Mouse (Mus musculus): ENCODE data around the gene Zcchc2. TPM values are rescaled to one million over a fixed set of nuclear protein-coding genes. Genes with fewer than 3 reads are reported as not detected.

The Zcchc2 gene
- polyA plus RNA-seq, 1 experiment from 2014 or later: 3.5 TPM

GRCm38 (mm10) chr1:105982496-105983364, 7.5 kb upstream of the Zcchc2 start:
- Histone ChIP-seq H3K4me3 (ENCODE audit: low read depth, low read length) (no peak overlapping the region), H3K27ac (ENCODE audit: low read depth) (no peak overlapping the region), H3K9me3 (ENCODE audit: control insufficient read depth, low read length) (no peaks in the 10 kb centered on the region), H3K27me3 (replicated peaks; ENCODE audit: control insufficient read depth, insufficient read depth, low read length) (no peaks in the 10 kb centered on the region), H3K4me1 (replicated peaks; ENCODE audit: control insufficient read depth, insufficient read depth, low read length) (no peaks in the 10 kb centered on the region), H3K4me2 (ENCODE audit: low read length) (no peak overlapping the region), H3K9ac (ENCODE audit: low read length) (no peak overlapping the region), H3K36me3 (ENCODE audit: control insufficient read depth, insufficient read depth, low read length) (no peaks in the 10 kb centered on the region)
- ATAC-seq (replicated peaks; ENCODE audit: low FRiP score, low TSS enrichment, low read depth) (no peak), DNase-seq (ENCODE audit: low spot score) (peak; percentile 32)
- 63% methylated on average over 6 of the region's 6 CpGs for WGBS

- Histone ChIP-seq H3K27ac (ENCODE audit: low read depth) (no peak overlapping the region), H3K9ac (ENCODE audit: low read length) (no peak overlapping the region), H3K4me3 (ENCODE audit: low read depth, low read length) (no peak overlapping the region), H3K4me1 (replicated peaks; ENCODE audit: control insufficient read depth, insufficient read depth, low read length) (peaks cover 6% of the 10 kb centered on the region; the same call in 1 of the 2 replicates), H3K36me3 (ENCODE audit: control insufficient read depth, insufficient read depth, low read length) (no peaks in the 10 kb centered on the region), H3K27me3 (replicated peaks; ENCODE audit: control insufficient read depth, insufficient read depth, low read length) (no peaks in the 10 kb centered on the region), H3K9me3 (ENCODE audit: control insufficient read depth, low read length) (no peaks in the 10 kb centered on the region), H3K4me2 (ENCODE audit: low read length) (no peak overlapping the region)
- DNase-seq (ENCODE audit: low spot score): no peak
- WGBS: 96% methylated on average over 3 of the region's 3 CpGs
- ATAC-seq (replicated peaks; ENCODE audit: low FRiP score, low TSS enrichment, low read depth): no peak
Observed at GRCm38 (mm10) chr1:105984172-105984571, 6.0 kb upstream of the Zcchc2 start.

- no peak overlapping the region for H3K4me3 ChIP-seq (ENCODE audit: low read depth, low read length)
- H3K36me3 ChIP-seq (ENCODE audit: control insufficient read depth, insufficient read depth, low read length): no peaks in the 10 kb centered on the region
- peaks cover 22% of the 10 kb centered on the region for H3K4me1 ChIP-seq (replicated peaks; ENCODE audit: control insufficient read depth, insufficient read depth, low read length)
- H3K4me2 ChIP-seq (ENCODE audit: low read length): no peak overlapping the region
- no peaks in the 10 kb centered on the region for H3K9me3 ChIP-seq (ENCODE audit: control insufficient read depth, low read length)
- H3K27me3 ChIP-seq (replicated peaks; ENCODE audit: control insufficient read depth, insufficient read depth, low read length): no peaks in the 10 kb centered on the region
- no peak overlapping the region for H3K9ac ChIP-seq (ENCODE audit: low read length)
- DNase-seq (ENCODE audit: low spot score) (peak; percentile 47), ATAC-seq (replicated peaks; ENCODE audit: low FRiP score, low TSS enrichment, low read depth) (no peak)
- 40% methylated on average over 3 of the region's 3 CpGs for WGBS
- no peak overlapping the region for H3K27ac ChIP-seq (ENCODE audit: low read depth)
Observed at GRCm38 (mm10) chr1:105988171-105988570, 2.0 kb upstream of the Zcchc2 start.

- Histone ChIP-seq H3K36me3 (ENCODE audit: control insufficient read depth, insufficient read depth, low read length) (no peaks in the 10 kb centered on the region), H3K4me1 (replicated peaks; ENCODE audit: control insufficient read depth, insufficient read depth, low read length) (peaks cover 24% of the 10 kb centered on the region), H3K9me3 (ENCODE audit: control insufficient read depth, low read length) (no peaks in the 10 kb centered on the region), H3K4me3 (ENCODE audit: low read depth, low read length) (peak overlapping the region; percentile 86), H3K27ac (ENCODE audit: low read depth) (no peak overlapping the region), H3K9ac (ENCODE audit: low read length) (peak overlapping the region; percentile 59), H3K27me3 (replicated peaks; ENCODE audit: control insufficient read depth, insufficient read depth, low read length) (no peaks in the 10 kb centered on the region), H3K4me2 (ENCODE audit: low read length) (peak overlapping the region; percentile 61)
- DNase-seq (ENCODE audit: low spot score): peak; percentile 20
- WGBS: 66% methylated on average over 14 of the region's 14 CpGs
- no peak for ATAC-seq (replicated peaks; ENCODE audit: low FRiP score, low TSS enrichment, low read depth)
Observed at GRCm38 (mm10) chr1:105988903-105989639, 1.1 kb upstream of the Zcchc2 start.

- peak; percentile 6 for ATAC-seq (replicated peaks; ENCODE audit: low FRiP score, low TSS enrichment, low read depth)
- no peaks in the 10 kb centered on the region for H3K36me3 ChIP-seq (ENCODE audit: control insufficient read depth, insufficient read depth, low read length)
- 2% methylated on average over 13 of the region's 13 CpGs for WGBS
Observed at GRCm38 (mm10) chr1:105989640-105989984, 594 bp upstream of the Zcchc2 start.

GRCm38 (mm10) chr1:105990911-105991761, 930 bp downstream of the Zcchc2 start:
- peak; percentile 40 for ATAC-seq (replicated peaks; ENCODE audit: low FRiP score, low TSS enrichment, low read depth)
- Histone ChIP-seq H3K36me3 (ENCODE audit: control insufficient read depth, insufficient read depth, low read length) (no peaks in the 10 kb centered on the region), H3K4me3 (ENCODE audit: low read depth, low read length) (peak overlapping the region; percentile 86), H3K27ac (ENCODE audit: low read depth) (peak overlapping the region; percentile 93), H3K4me2 (ENCODE audit: low read length) (peak overlapping the region; percentile 96), H3K4me1 (replicated peaks; ENCODE audit: control insufficient read depth, insufficient read depth, low read length) (peaks cover 24% of the 10 kb centered on the region), H3K9ac (ENCODE audit: low read length) (peak overlapping the region; percentile 78), H3K9me3 (ENCODE audit: control insufficient read depth, low read length) (no peaks in the 10 kb centered on the region), H3K27me3 (replicated peaks; ENCODE audit: control insufficient read depth, insufficient read depth, low read length) (no peaks in the 10 kb centered on the region)
- peak; percentile 86 for DNase-seq (ENCODE audit: low spot score)
- WGBS: 0% methylated on average over 86 of the region's 104 CpGs

More at GRCm38 (mm10) chr1:105989640-105989984, 594 bp upstream of the Zcchc2 start:
- DNase-seq (ENCODE audit: low spot score): no peak
- peak overlapping the region; percentile 86 for H3K4me3 ChIP-seq (ENCODE audit: low read depth, low read length)
- H3K27me3 ChIP-seq (replicated peaks; ENCODE audit: control insufficient read depth, insufficient read depth, low read length): no peaks in the 10 kb centered on the region
- peak overlapping the region; percentile 61 for H3K4me2 ChIP-seq (ENCODE audit: low read length)
- peak overlapping the region; percentile 59 for H3K9ac ChIP-seq (ENCODE audit: low read length)
- H3K27ac ChIP-seq (ENCODE audit: low read depth): no peak overlapping the region
- H3K4me1 ChIP-seq (replicated peaks; ENCODE audit: control insufficient read depth, insufficient read depth, low read length): peaks cover 24% of the 10 kb centered on the region
- H3K9me3 ChIP-seq (ENCODE audit: control insufficient read depth, low read length): no peaks in the 10 kb centered on the region

- H3K9me3 ChIP-seq (ENCODE audit: control insufficient read depth, low read length): no peaks in the 10 kb centered on the region
- peaks cover 26% of the 10 kb centered on the region for H3K4me1 ChIP-seq (replicated peaks; ENCODE audit: control insufficient read depth, insufficient read depth, low read length)
- peak overlapping the region; percentile 96 for H3K4me2 ChIP-seq (ENCODE audit: low read length)
- H3K9ac ChIP-seq (ENCODE audit: low read length): peak overlapping the region; percentile 78
- peak overlapping the region; percentile 86 for H3K4me3 ChIP-seq (ENCODE audit: low read depth, low read length)
- DNase-seq (ENCODE audit: low spot score): peak; percentile 34
- whole genome bisulfite sequencing: 32% methylated on average over 17 of the region's 17 CpGs
- peak overlapping the region; percentile 93; the same call in 1 of the 2 replicates for H3K27ac ChIP-seq (ENCODE audit: low read depth)
- no peaks in the 10 kb centered on the region for H3K36me3 ChIP-seq (ENCODE audit: control insufficient read depth, insufficient read depth, low read length)
- ATAC-seq (replicated peaks; ENCODE audit: low FRiP score, low TSS enrichment, low read depth): no peak
- no peaks in the 10 kb centered on the region for H3K27me3 ChIP-seq (replicated peaks; ENCODE audit: control insufficient read depth, insufficient read depth, low read length)
Observed at GRCm38 (mm10) chr1:105991931-105992837, 2.0 kb downstream of the Zcchc2 start.

All from intestine, embryonic 14.5 days (tissue).